Mouse (Mus musculus) lung, embryonic 14.5 days (tissue): Measurements from ENCODE around the gene Cyp1a1. TPM values are rescaled to one million over a fixed set of nuclear protein-coding genes. Genes with fewer than 3 reads are reported as not detected.

ENCODE experiments used
- ATAC-seq: fragments of 200-750 bp; cut with Nextera tagmentation; 2 replicates; pipeline ENCODE4 v1.8.0; 2017; ENCODE audit warnings: mild to moderate bottlenecking, moderate TSS enrichment, moderate library complexity; ENCODE audit not compliant: insufficient read depth
- DNase-seq: peaks from one replicate; pipeline ENCODE4 v3.0.0-alpha.2; 2015
- H3K27ac ChIP-seq: fragments of 300-500 bp; sonication (generic); 2 replicates; pipeline ENCODE4 v1.5.1; 2014; ENCODE audit warnings: low read depth, mild to moderate bottlenecking, moderate library complexity
- H3K27me3 ChIP-seq: fragments of 300-500 bp; sonication (generic); 2 replicates; pipeline ENCODE4 v1.6.1; 2014; ENCODE audit warnings: low read length, control low read depth; ENCODE audit not compliant: insufficient read depth
- H3K36me3 ChIP-seq: fragments of 300-500 bp; sonication (generic); 2 replicates; pipeline ENCODE4 v1.6.1; 2014; ENCODE audit warnings: control low read depth; ENCODE audit not compliant: insufficient read depth
- H3K4me1 ChIP-seq: fragments of 300-500 bp; sonication (generic); 2 replicates; pipeline ENCODE4 v1.6.1; 2014; ENCODE audit warnings: antibody characterized with exemption, control low read depth; ENCODE audit not compliant: insufficient read depth
- H3K4me2 ChIP-seq: fragments of 300-500 bp; sonication (generic); 2 replicates; pipeline ENCODE4 v1.6.1; 2014; ENCODE audit warnings: mild to moderate bottlenecking
- H3K4me3 ChIP-seq: fragments of 300-500 bp; sonication (generic); 2 replicates; pipeline ENCODE4 v1.5.1; 2014; ENCODE audit warnings: low read depth, low read length
- H3K9ac ChIP-seq: fragments of 300-500 bp; sonication (generic); 2 replicates; pipeline ENCODE4 v1.6.1; 2014
- H3K9me3 ChIP-seq: fragments of 300-500 bp; sonication (generic); 2 replicates; pipeline ENCODE4 v1.6.1; 2016; ENCODE audit warnings: low read depth, low read length, control low read depth
- CTCF ChIP-seq: IDR thresholded peaks from 2 replicates; pipeline ENCODE4 v1.5.1; 2016; ENCODE audit warnings: antibody characterized with exemption, low read depth
- WGBS: fragments of 180-500 bp; shearing (Covaris S2); extraction: QIAGEN DNeasy Blood & Tissue Kit; methylation state at CpG from one replicate; pipeline ENCODE4 v1.1.7; 2014; 5-methylcytosine and 5-hydroxymethylcytosine counted together
- polyA plus RNA-seq: library from polyadenylated mRNA; unstranded; fragments of >200 nt; fragmentation: Nextera tagmentation; extraction: Ambion mirVana; gene quantifications from 2 replicates; pipeline ENCODE4 v1.2.1, GENCODE M21; 2014

The Cyp1a1 gene
- polyA plus RNA-seq, 1 experiment from 2014 or later = not detected

DNA sequence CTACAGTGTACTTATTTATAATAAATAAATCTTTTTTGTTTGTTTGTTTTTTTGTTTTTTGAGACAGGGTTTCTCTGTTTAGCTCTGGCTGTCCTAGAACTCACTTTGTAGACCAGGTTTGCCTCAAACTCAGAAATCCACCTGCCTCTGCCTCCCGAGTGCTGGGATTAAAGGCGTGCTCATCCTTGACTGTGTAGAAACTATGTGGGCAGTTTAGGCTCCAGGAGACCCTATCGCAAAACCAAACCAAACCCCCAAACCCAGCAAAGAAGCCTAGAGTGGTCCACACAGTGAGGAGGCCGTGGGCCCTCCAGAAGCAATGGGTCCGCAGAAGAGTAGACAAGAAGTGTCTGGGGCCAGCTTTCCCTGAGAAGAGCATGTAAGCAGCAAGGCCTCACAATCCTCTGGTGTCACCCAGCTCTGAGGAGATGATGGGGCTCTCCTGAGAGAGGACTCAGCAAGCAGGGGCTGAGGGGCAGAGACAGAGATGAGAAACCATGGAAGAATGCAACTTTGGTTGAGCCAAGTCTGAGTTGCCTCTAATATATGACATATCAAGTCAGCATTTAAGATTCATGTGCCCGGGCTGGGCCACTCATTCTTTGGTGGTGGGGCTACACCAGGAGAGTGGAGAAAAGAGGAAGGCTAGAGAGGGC, 37.5 kb upstream of the Cyp1a1 start:
- DNase-seq = no peak
- no peak for TF ChIP-seq CTCF
- Histone ChIP-seq H3K4me1 (peaks cover 2% of the 10 kb centered on the region; the same call in 1 of the 2 replicates), H3K9me3 (no peaks in the 10 kb centered on the region), H3K36me3 (no peaks in the 10 kb centered on the region), H3K9ac (no peak overlapping the region), H3K27me3 (peaks cover 7% of the 10 kb centered on the region; the same call in 1 of the 2 replicates), H3K4me2 (no peak overlapping the region), H3K27ac (no peak overlapping the region), H3K4me3 (no peak overlapping the region)
- ATAC-seq = no peak
- 87% methylated on average over 6 of the region's 6 CpGs for WGBS

DNA sequence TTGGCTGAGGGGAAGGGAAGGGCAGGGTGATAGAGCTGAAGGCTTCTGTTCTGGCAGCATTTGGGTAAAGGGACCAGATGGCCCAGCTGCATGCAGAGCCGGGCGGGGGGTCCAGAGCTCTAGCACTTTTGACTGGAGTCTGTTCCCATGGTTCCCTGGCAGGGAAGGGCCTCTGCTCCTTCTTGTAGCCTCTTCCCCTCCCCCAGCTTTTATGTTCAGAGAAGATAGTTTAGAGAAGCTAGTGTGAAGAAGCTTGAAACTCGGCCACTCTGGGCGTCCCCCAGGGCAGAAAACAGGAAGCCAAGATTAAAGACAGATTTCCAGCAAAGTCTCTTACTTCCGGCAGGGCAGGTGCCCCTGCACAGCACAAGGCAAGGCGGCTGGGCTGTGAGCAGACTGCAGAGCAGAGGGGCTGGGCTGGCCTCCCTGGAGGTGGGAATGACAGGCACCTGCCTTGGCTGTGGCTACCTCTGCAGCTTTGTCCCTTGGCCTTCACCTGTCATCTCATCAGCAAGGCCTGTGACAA, 36.9 kb upstream of the Cyp1a1 start:
- WGBS = 15% methylated on average over 6 of the region's 6 CpGs

DNA sequence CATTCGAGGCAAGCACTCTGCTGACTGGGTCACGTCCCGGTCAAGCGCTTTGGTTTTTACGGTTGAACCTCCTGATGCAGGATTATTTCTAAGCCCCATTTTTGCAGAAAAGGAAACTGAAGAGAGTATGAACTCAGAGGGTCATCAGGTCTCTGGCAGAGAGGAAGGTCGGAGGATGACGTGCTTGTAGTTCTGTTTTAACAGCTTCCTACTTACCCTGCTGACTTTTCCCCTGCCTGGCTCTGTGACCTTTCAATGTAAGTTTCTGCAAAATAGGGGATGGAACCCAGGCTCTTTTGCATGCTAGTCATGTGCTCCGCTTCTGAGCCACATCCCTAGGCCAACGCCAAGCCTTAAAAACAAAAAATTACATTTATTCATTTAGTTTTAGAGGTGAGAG, 35.4 kb upstream of the Cyp1a1 start:
- WGBS = 75% methylated on average over 9 of the region's 9 CpGs
- H3K9ac ChIP-seq = no peak overlapping the region

More for the DNA sequence above, 36.9 kb upstream of the Cyp1a1 start:
- no peak for TF ChIP-seq CTCF
- Histone ChIP-seq H3K9me3 (no peaks in the 10 kb centered on the region), H3K9ac (no peak overlapping the region), H3K27me3 (peaks cover 7% of the 10 kb centered on the region; the same call in 1 of the 2 replicates), H3K27ac (no peak overlapping the region), H3K4me3 (no peak overlapping the region), H3K36me3 (no peaks in the 10 kb centered on the region), H3K4me2 (no peak overlapping the region), H3K4me1 (peaks cover 2% of the 10 kb centered on the region; the same call in 1 of the 2 replicates)
- DNase-seq (no peak), ATAC-seq (no peak)

DNA sequence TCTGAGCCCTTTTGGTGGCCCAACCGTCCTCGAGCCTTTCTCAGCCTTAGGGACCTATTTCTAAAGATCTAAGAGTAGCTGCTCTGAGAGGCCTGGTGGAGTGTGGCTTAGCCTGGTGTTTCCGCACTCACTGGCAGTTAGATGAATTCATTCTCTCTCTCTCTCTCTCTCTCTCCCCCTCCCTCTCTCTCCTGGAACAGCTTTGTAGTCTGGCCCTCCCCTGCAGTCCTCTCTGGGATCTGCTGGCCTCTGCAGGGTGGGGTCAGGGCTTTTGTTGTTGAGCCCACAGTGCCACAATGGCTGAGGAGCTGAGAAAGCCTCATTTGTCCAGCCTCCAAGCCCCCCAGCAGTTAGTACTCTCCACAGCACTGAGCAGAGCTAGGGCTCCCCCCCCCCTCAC, 34.9 kb upstream of the Cyp1a1 start:
- DNase-seq (no peak), ATAC-seq (no peak)
- no peak for TF ChIP-seq CTCF
- 61% methylated on average over 3 of the region's 3 CpGs for WGBS
- Histone ChIP-seq H3K9me3 (no peaks in the 10 kb centered on the region), H3K9ac (no peak overlapping the region), H3K4me2 (no peak overlapping the region), H3K36me3 (no peaks in the 10 kb centered on the region), H3K4me1 (0 out of 2 replicates have a peak, but pooled peaks cover 6% of the 10 kb centered on the region), H3K27me3 (peaks cover 7% of the 10 kb centered on the region; the same call in 1 of the 2 replicates), H3K27ac (no peak overlapping the region), H3K4me3 (no peak overlapping the region)

More for the DNA sequence above, 35.4 kb upstream of the Cyp1a1 start:
- H3K27me3 ChIP-seq = peaks cover 7% of the 10 kb centered on the region; the same call in 1 of the 2 replicates
- H3K4me2 ChIP-seq = no peak overlapping the region
- H3K36me3 ChIP-seq = no peaks in the 10 kb centered on the region
- 0 out of 2 replicates have a peak, but pooled peaks cover 6% of the 10 kb centered on the region for H3K4me1 ChIP-seq
- ATAC-seq = no peak
- no peak for DNase-seq
- no peak overlapping the region for H3K4me3 ChIP-seq
- no peak for TF ChIP-seq CTCF
- no peak overlapping the region for H3K27ac ChIP-seq
- no peaks in the 10 kb centered on the region for H3K9me3 ChIP-seq

DNA sequence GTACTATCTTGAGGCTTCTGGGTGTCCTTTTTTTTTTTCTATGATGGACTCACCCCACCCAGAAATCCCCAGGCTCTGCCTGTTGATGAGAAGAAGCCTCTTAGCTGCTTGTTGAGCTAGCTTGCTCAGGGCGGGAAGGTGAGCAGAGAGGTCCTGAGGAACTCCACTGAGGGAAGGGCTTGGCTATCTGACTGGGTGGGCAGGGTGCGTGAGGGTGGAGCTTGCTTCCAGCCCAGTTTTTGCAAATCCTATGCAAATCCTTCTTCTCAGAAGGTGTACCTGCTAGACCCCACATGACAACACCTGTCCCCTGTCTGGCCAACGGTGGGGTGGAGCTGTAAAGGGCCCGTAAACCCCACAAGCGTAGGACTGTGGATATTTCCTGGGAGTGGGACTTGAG, 34.4 kb upstream of the Cyp1a1 start, which contains the start of gene Csk:
TSS of gene Csk (minus strand) at position 349 of the 400 bp plus-strand sequence.
- Histone ChIP-seq H3K9me3 (no peaks in the 10 kb centered on the region), H3K27ac (no peak within 1 kb of the TSS), H3K4me3 (no peak within 1 kb of the TSS), H3K4me1 (0 out of 2 replicates have a peak, but pooled peaks cover 6% of the 10 kb centered on the region), H3K4me2 (no peak within 1 kb of the TSS), H3K36me3 (no peaks in the 10 kb centered on the region), H3K9ac (no peak within 1 kb of the TSS), H3K27me3 (peaks cover 7% of the 10 kb centered on the region; the same call in 1 of the 2 replicates)
- 53% methylated on average over 5 of the region's 5 CpGs for WGBS
- TF ChIP-seq CTCF = no peak
- DNase-seq (no peak), ATAC-seq (no peak)

DNA sequence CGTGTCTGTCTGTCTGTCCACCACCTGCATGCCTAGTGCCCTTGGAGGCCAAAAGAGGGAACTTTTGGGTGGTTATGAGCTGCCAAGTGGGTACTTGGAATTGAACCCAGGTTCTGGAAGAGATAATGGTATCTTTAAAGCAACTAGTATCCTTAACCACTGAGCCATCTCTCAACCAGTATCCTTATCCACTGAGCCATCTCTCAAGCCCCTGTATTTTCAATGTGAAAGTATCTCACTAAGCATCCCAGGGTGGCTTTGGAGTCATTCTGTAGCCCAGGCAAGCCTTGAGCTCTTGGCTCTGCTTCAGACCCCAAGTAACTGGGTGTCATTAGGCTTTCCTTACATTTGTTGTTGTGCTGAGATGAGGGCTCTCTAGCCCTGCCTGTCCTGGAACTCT, 32.8 kb upstream of the Cyp1a1 start:
- Histone ChIP-seq H3K4me2 (no peak overlapping the region), H3K27me3 (peaks cover 7% of the 10 kb centered on the region; the same call in 1 of the 2 replicates), H3K4me3 (no peak overlapping the region), H3K27ac (no peak overlapping the region), H3K9ac (no peak overlapping the region), H3K4me1 (0 out of 2 replicates have a peak, but pooled peaks cover 6% of the 10 kb centered on the region), H3K9me3 (no peaks in the 10 kb centered on the region), H3K36me3 (no peaks in the 10 kb centered on the region)
- ATAC-seq (no peak), DNase-seq (no peak)
- TF ChIP-seq CTCF = no peak
- WGBS = 76% methylated on average over 1 of the region's 1 CpGs

DNA sequence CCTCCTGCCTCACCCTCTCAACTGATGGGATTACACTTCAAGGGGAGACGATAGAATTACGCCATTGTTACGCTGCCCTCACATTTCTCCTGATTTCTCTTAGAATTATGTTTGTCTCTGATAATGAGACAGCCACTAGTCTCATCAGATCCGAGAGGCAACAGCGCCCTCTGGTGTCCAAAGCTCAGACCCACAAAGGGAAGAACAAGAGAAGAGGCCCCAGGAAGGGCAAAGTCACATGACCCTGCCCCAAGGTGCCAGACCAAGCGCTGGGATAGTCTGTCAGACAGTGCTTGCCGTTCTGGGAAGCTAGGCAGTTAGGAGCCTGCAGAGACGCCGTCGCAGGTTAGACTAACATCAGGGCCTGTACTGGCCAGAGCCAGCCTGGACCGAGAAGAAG, 32.0 kb upstream of the Cyp1a1 start:
- Histone ChIP-seq H3K9ac (0 out of 2 replicates have a peak overlapping the region, but pooled peaks have one; percentile 44), H3K36me3 (no peaks in the 10 kb centered on the region), H3K4me1 (0 out of 2 replicates have a peak, but pooled peaks cover 5% of the 10 kb centered on the region), H3K4me2 (peak overlapping the region; percentile 54), H3K9me3 (no peaks in the 10 kb centered on the region), H3K4me3 (no peak overlapping the region), H3K27me3 (peaks cover 7% of the 10 kb centered on the region; the same call in 1 of the 2 replicates), H3K27ac (no peak overlapping the region)
- peak; percentile 66 for ATAC-seq
- 2% methylated on average over 11 of the region's 11 CpGs for WGBS
- DNase-seq = peak; percentile 99
- peak; percentile 94 for TF ChIP-seq CTCF
